9 mouse cellular contexts compared by ENCODE assay signal in genomic region chr1:133073327-133073856, GRCm38 (mm10). TPM values are rescaled to one million over a fixed set of nuclear protein-coding genes. Genes with fewer than 3 reads are reported as not detected.
DNase-seq lines count a peak whose midpoint lies in the region; ATAC-seq and TF ChIP-seq lines count a peak whose summit lies in the region.
"Had no signal": no experiment of that assay in that cellular context is flagged by ENCODE, and none has a peak within 500 bp of the region (broad histone marks: within the 10 kb centered on the region; RNA-seq: fewer than 3 reads in every experiment).

No protein-coding gene starts in this region.

- intact Hi-C loops in heart, postnatal 25 days (cut with DNase I), result no loop called here
- intact Hi-C loops in left cerebral cortex, postnatal 36 days (cut with DNase I), result no loop called here

- no peak overlapping the region for H3K4me2 ChIP-seq in midbrain, postnatal 0 days (ENCODE audit: low read depth, low read length, poor library complexity, severe bottlenecking)
- H3K4me2 ChIP-seq in liver, embryonic 13.5 days, result no peak overlapping the region
- H3K4me2 ChIP-seq: limb, embryonic 15.5 days had no signal

- no peaks in the 10 kb centered on the region for H3K9me3 ChIP-seq in midbrain, embryonic 10.5 days (replicated peaks)
- H3K9me3 ChIP-seq in midbrain, postnatal 0 days (ENCODE audit: low read length), result no peaks in the 10 kb centered on the region
- H3K9me3 ChIP-seq in liver, embryonic 13.5 days (replicated peaks), result no peaks in the 10 kb centered on the region
- H3K9me3 ChIP-seq: limb, embryonic 15.5 days had no signal

- no peak for TF ChIP-seq POLR2A in thymus, adult 2 months (IDR thresholded peaks at IDR 0.05; ENCODE audit: control insufficient read depth, extremely low read depth, insufficient read depth, low read length, poor library complexity)

- WGBS in midbrain, embryonic 10.5 days, result 58% methylated on average over 9 of the region's 9 CpGs
- 57% methylated on average over 9 of the region's 9 CpGs for WGBS in midbrain, postnatal 0 days
- WGBS in liver, embryonic 13.5 days (ENCODE audit: insufficient replicate concordance), result 11% methylated on average over 9 of the region's 9 CpGs
- 7% methylated on average over 9 of the region's 9 CpGs for WGBS in thymus, adult 2 months

- DNase-seq in midbrain, embryonic 10.5 days (ENCODE audit: low spot score), result no peak
- no peak for DNase-seq in midbrain, postnatal 0 days (ENCODE audit: low spot score)
- peak; percentile 57 for DNase-seq in heart, postnatal 25 days (ENCODE audit: low spot score)
- DNase-seq in liver, embryonic 13.5 days, result no peak
- peak; percentile 56 for DNase-seq in thymus, adult 2 months
- no peak for DNase-seq in cerebellum, postnatal 4 days (ENCODE audit: low spot score in 2 of 2)
- no peak for DNase-seq in left cerebral cortex, postnatal 36 days (ENCODE audit: low spot score in 2 of 2)
- no peak for DNase-seq in cerebellum, adult 9-10 months

- no peak overlapping the region for H3K4me3 ChIP-seq in midbrain, embryonic 10.5 days
- H3K4me3 ChIP-seq in midbrain, postnatal 0 days (ENCODE audit: low read depth, low read length), result no peak overlapping the region
- H3K4me3 ChIP-seq in liver, embryonic 13.5 days (replicated peaks), result no peak overlapping the region
- H3K4me3 ChIP-seq in thymus, adult 2 months (ENCODE audit: control insufficient read depth, insufficient read depth, low read length), result no peak overlapping the region
- H3K4me3 ChIP-seq: limb, embryonic 15.5 days had no signal

- peaks cover 73% of the 10 kb centered on the region for H3K4me1 ChIP-seq in midbrain, embryonic 10.5 days
- H3K4me1 ChIP-seq in midbrain, postnatal 0 days (ENCODE audit: insufficient read depth, low read length), result peaks cover 5% of the 10 kb centered on the region; the same call in 1 of the 2 replicates
- H3K4me1 ChIP-seq in liver, embryonic 13.5 days (replicated peaks), result peaks cover 50% of the 10 kb centered on the region
- peaks cover 37% of the 10 kb centered on the region for H3K4me1 ChIP-seq in thymus, adult 2 months (replicated peaks; ENCODE audit: control insufficient read depth, insufficient read depth, low read length)

- ATAC-seq in midbrain, postnatal 0 days (ENCODE audit: low FRiP score), result no peak
- peak; percentile 68 for ATAC-seq in liver, embryonic 13.5 days (ENCODE audit: low read depth)

- H3K36me3 ChIP-seq in midbrain, embryonic 10.5 days, result peaks cover 99% of the 10 kb centered on the region
- H3K36me3 ChIP-seq in midbrain, postnatal 0 days (ENCODE audit: insufficient read depth, low read length), result peaks cover 38% of the 10 kb centered on the region
- no peaks in the 10 kb centered on the region for H3K36me3 ChIP-seq in liver, embryonic 13.5 days
- H3K36me3 ChIP-seq in thymus, adult 2 months (ENCODE audit: control insufficient read depth, insufficient read depth, low read length), result no peaks in the 10 kb centered on the region

- H3K9ac ChIP-seq in midbrain, postnatal 0 days (replicated peaks; ENCODE audit: low read length, poor library complexity, severe bottlenecking), result no peak overlapping the region
- H3K9ac ChIP-seq in liver, embryonic 13.5 days, result no peak overlapping the region
- H3K9ac ChIP-seq: limb, embryonic 15.5 days had no signal

- TF ChIP-seq CTCF in midbrain, postnatal 0 days (IDR thresholded peaks at IDR 0.05), result no peak
- TF ChIP-seq CTCF in thymus, adult 2 months (IDR thresholded peaks at IDR 0.05; ENCODE audit: borderline replicate concordance, control insufficient read depth, extremely low read depth, insufficient read depth, low read length, poor library complexity), result no peak

- peak overlapping the region; percentile 75 for H3K27ac ChIP-seq in midbrain, embryonic 10.5 days (replicated peaks)
- no peak overlapping the region for H3K27ac ChIP-seq in midbrain, postnatal 0 days (ENCODE audit: low read depth, low read length)
- peak overlapping the region; percentile 61; the same call in 1 of the 2 replicates for H3K27ac ChIP-seq in liver, embryonic 13.5 days
- no peak overlapping the region for H3K27ac ChIP-seq in thymus, adult 2 months (ENCODE audit: control insufficient read depth, insufficient read depth, low read length)

- H3K27me3 ChIP-seq in midbrain, embryonic 10.5 days (ENCODE audit: low read depth, poor library complexity, severe bottlenecking), result no peaks in the 10 kb centered on the region
- H3K27me3 ChIP-seq in midbrain, postnatal 0 days (ENCODE audit: insufficient read depth, low read length), result no peaks in the 10 kb centered on the region
- H3K27me3 ChIP-seq in liver, embryonic 13.5 days, result no peaks in the 10 kb centered on the region; the same call in 1 of the 2 replicates
- H3K27me3 ChIP-seq in thymus, adult 2 months (ENCODE audit: control insufficient read depth, insufficient read depth, low read length), result no peaks in the 10 kb centered on the region
- H3K27me3 ChIP-seq: limb, embryonic 15.5 days had no signal

RNA-seq across cellular contexts. Expression of gene Pik3c2b, which starts 27.9 kb away (rescaled TPM):
- polyA plus RNA-seq in midbrain, embryonic 10.5 days (2016; fragmentation: Nextera tagmentation; extraction: Ambion mirVana), result 14.1 and 18.2 TPM in 2 replicates
- total RNA-seq in midbrain, postnatal 0 days (2014; rRNA removed), result 21.3 and 28.5 TPM in 2 replicates
- 8.4 and 9.2 TPM in 2 replicates for polyA plus RNA-seq in midbrain, postnatal 0 days (2015; fragmentation: Nextera tagmentation; extraction: Ambion mirVana)
- 10 to 100 TPM; 19.9 to 21.2 TPM for total RNA-seq in heart, postnatal 25 days (2021)
- 0.82 and 1.2 TPM in 2 replicates for polyA plus RNA-seq in liver, embryonic 13.5 days (2015; fragmentation: Nextera tagmentation; extraction: Ambion mirVana)
- polyA plus RNA-seq in thymus, adult 2 months (2012; rRNA removed), result 9.5 and 12.1 TPM in 2 replicates
- total RNA-seq in left cerebral cortex, postnatal 36 days (2021), result 10 to 100 TPM; 12.4 to 18.6 TPM

RNA-seq across cellular contexts. Expression of gene Mdm4, which starts 43.0 kb away (rescaled TPM):
- 34.6 and 37.7 TPM in 2 replicates for polyA plus RNA-seq in midbrain, embryonic 10.5 days (2016; fragmentation: Nextera tagmentation; extraction: Ambion mirVana)
- 54.4 and 84.5 TPM in 2 replicates for total RNA-seq in midbrain, postnatal 0 days (2014; rRNA removed)
- 28.2 and 28.9 TPM in 2 replicates for polyA plus RNA-seq in midbrain, postnatal 0 days (2015; fragmentation: Nextera tagmentation; extraction: Ambion mirVana)
- total RNA-seq in heart, postnatal 25 days (2021), result 10 to 100 TPM; 25.0 to 29.0 TPM
- polyA plus RNA-seq in liver, embryonic 13.5 days (2015; fragmentation: Nextera tagmentation; extraction: Ambion mirVana), result 16.6 and 16.8 TPM in 2 replicates
- polyA plus RNA-seq in thymus, adult 2 months (2012; rRNA removed), result 127 and 147 TPM in 2 replicates
- total RNA-seq in left cerebral cortex, postnatal 36 days (2021), result 10 to 100 TPM; 63.2 to 91.1 TPM

RNA-seq across cellular contexts. Expression of gene Ppp1r15b, which starts 57.6 kb away (rescaled TPM):
- polyA plus RNA-seq in midbrain, embryonic 10.5 days (2016; fragmentation: Nextera tagmentation; extraction: Ambion mirVana), result 48.9 and 56.8 TPM in 2 replicates
- 42.3 and 45.3 TPM in 2 replicates for total RNA-seq in midbrain, postnatal 0 days (2014; rRNA removed)
- polyA plus RNA-seq in midbrain, postnatal 0 days (2015; fragmentation: Nextera tagmentation; extraction: Ambion mirVana), result 16.9 and 17.5 TPM in 2 replicates
- 10 to 100 TPM; 22.1 to 27.3 TPM for total RNA-seq in heart, postnatal 25 days (2021)
- polyA plus RNA-seq in liver, embryonic 13.5 days (2015; fragmentation: Nextera tagmentation; extraction: Ambion mirVana), result 35.8 and 49.1 TPM in 2 replicates
- polyA plus RNA-seq in thymus, adult 2 months (2012; rRNA removed), result 45.8 and 55.0 TPM in 2 replicates
- 10 to 100 TPM; 41.7 to 42.4 TPM for total RNA-seq in left cerebral cortex, postnatal 36 days (2021)

Comparison
In these comparisons a context has a peak if more than half of its experiments do, and no peak if none do; other contexts are left out.
1. H3K27ac ChIP-seq: peak in midbrain, embryonic 10.5 days (single experiment) and liver, embryonic 13.5 days (single experiment); none in midbrain, postnatal 0 days (single experiment) and thymus, adult 2 months (single experiment).
2. DNase-seq: peak in heart, postnatal 25 days (single experiment) and thymus, adult 2 months (single experiment); none in midbrain, embryonic 10.5 days (single experiment), midbrain, postnatal 0 days (single experiment), liver, embryonic 13.5 days (single experiment), cerebellum, postnatal 4 days (0 of 2), left cerebral cortex, postnatal 36 days (0 of 2) and cerebellum, adult 9-10 months (single experiment).